Mouse (Mus musculus): ENCODE measurements around the gene Dhx58. TPM values are rescaled to one million over a fixed set of nuclear protein-coding genes. Genes with fewer than 3 reads are reported as not detected.

The Dhx58 gene
- polyA plus RNA-seq, 1 experiment from 2014 or later = 2.1 TPM

DNA sequence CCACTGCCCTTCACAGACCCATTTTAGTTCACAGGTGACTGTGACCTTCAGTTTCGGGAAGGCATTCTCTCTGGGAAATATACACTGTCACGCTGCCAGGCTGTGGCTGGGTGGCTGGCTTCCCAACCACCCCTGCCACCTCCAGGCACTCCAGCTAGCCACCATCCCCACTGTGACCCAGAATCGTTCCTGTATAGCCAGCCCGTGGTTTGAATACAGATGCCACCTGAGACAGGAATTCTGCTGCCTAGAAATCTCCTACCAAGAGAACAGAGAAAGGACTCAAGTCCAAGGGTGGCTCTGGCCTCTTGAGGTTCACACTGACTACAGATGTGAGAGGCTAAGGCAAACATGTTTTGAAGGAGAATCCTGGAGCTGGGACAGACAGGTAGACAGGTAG, 14.8 kb upstream of the Dhx58 start:
- no peak for DNase-seq
- Histone ChIP-seq H3K36me3 (ENCODE audit: control insufficient read depth, insufficient read depth, low read length) (peaks cover 43% of the 10 kb centered on the region), H3K4me1 (ENCODE audit: control insufficient read depth, insufficient read depth, low read length) (peaks cover 6% of the 10 kb centered on the region), H3K27ac (replicated peaks; ENCODE audit: low read depth, low read length) (no peak overlapping the region), H3K4me3 (replicated peaks; ENCODE audit: low read depth, low read length) (no peak overlapping the region), H3K9ac (replicated peaks; ENCODE audit: low read length) (no peak overlapping the region), H3K4me2 (ENCODE audit: low read length) (no peak overlapping the region), H3K9me3 (ENCODE audit: control insufficient read depth, low read length) (no peaks in the 10 kb centered on the region), H3K27me3 (ENCODE audit: control insufficient read depth, insufficient read depth, low read length) (no peaks in the 10 kb centered on the region)
- 86% methylated on average over 4 of the region's 4 CpGs for WGBS
- no peak for ATAC-seq (ENCODE audit: low FRiP score, low TSS enrichment)

DNA sequence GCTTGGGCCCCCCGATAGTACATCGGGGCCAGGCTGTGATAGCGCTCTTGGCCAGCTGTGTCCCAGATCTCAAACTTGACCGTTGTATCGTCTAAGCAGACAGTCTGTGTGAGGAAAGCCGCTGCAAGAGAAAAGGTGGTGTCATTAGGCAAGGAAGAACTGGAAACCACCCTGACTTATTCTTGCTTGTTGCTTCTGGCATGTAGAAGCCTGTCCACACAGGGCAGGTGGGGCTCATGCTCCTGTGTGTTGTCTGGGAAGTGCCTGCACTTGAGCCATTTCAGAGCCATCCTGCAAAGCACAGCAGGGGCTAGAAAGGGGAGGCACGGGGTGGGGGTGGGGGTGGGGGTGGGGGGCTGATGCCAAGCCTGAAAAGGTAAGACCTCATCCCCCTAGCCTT, 14.4 kb upstream of the Dhx58 start:
- Histone ChIP-seq H3K4me2 (ENCODE audit: low read length) (no peak overlapping the region), H3K4me3 (replicated peaks; ENCODE audit: low read depth, low read length) (no peak overlapping the region), H3K9ac (replicated peaks; ENCODE audit: low read length) (no peak overlapping the region), H3K9me3 (ENCODE audit: control insufficient read depth, low read length) (no peaks in the 10 kb centered on the region), H3K36me3 (ENCODE audit: control insufficient read depth, insufficient read depth, low read length) (peaks cover 43% of the 10 kb centered on the region), H3K27me3 (ENCODE audit: control insufficient read depth, insufficient read depth, low read length) (no peaks in the 10 kb centered on the region), H3K4me1 (ENCODE audit: control insufficient read depth, insufficient read depth, low read length) (peaks cover 9% of the 10 kb centered on the region), H3K27ac (replicated peaks; ENCODE audit: low read depth, low read length) (no peak overlapping the region)
- WGBS = 94% methylated on average over 7 of the region's 7 CpGs
- DNase-seq = no peak
- no peak for ATAC-seq (ENCODE audit: low FRiP score, low TSS enrichment)

DNA sequence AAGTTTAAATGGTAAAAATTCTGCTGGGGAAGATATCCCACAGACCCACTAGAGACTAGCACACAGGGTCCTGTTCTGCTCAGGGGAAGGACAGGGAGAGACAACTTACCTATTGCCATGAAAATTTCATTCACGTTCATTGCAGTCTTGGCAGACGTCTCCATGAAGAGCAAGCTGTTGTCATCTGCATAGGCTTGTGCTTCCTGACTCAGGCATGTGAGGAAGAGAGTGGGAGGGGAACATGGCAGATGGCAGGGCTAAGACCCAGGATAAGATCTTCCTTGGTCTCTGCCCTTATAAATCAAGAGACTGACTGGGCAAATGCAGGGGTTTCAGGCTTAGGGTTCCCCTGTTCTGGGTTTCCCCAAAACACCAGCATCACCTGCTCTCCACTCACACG, 12.6 kb upstream of the Dhx58 start:
- H3K4me3 ChIP-seq (replicated peaks; ENCODE audit: low read depth, low read length) = no peak overlapping the region
- peaks cover 43% of the 10 kb centered on the region for H3K36me3 ChIP-seq (ENCODE audit: control insufficient read depth, insufficient read depth, low read length)
- no peak overlapping the region for H3K9ac ChIP-seq (replicated peaks; ENCODE audit: low read length)

DNA sequence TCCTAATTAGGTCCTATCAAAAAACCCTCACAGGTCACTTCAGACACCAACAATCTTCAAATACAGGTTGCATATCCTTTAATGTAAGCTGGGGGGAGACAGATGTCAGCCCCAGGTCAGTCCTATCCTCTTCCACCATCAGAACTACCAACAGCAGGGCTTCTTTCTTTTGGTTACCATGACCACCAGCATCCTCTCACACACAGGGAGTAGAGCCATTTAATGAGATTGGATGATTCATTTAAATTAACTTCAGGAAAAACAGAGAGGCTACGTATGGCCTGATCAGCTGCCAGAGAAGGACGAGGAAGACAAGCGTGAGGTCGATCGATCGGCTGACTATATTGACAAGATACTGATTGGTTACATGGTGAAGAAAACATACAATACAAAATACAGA, 10.9 kb upstream of the Dhx58 start:
- Histone ChIP-seq H3K4me1 (ENCODE audit: control insufficient read depth, insufficient read depth, low read length) (peaks cover 18% of the 10 kb centered on the region), H3K4me3 (replicated peaks; ENCODE audit: low read depth, low read length) (no peak overlapping the region), H3K36me3 (ENCODE audit: control insufficient read depth, insufficient read depth, low read length) (peaks cover 47% of the 10 kb centered on the region), H3K27ac (replicated peaks; ENCODE audit: low read depth, low read length) (no peak overlapping the region), H3K9me3 (ENCODE audit: control insufficient read depth, low read length) (no peaks in the 10 kb centered on the region), H3K9ac (replicated peaks; ENCODE audit: low read length) (no peak overlapping the region), H3K27me3 (ENCODE audit: control insufficient read depth, insufficient read depth, low read length) (no peaks in the 10 kb centered on the region), H3K4me2 (ENCODE audit: low read length) (no peak overlapping the region)
- WGBS = 77% methylated on average over 6 of the region's 6 CpGs
- ATAC-seq (ENCODE audit: low FRiP score, low TSS enrichment) = no peak
- no peak for DNase-seq

More for the DNA sequence above, 12.6 kb upstream of the Dhx58 start:
- Histone ChIP-seq H3K27ac (replicated peaks; ENCODE audit: low read depth, low read length) (no peak overlapping the region), H3K4me1 (ENCODE audit: control insufficient read depth, insufficient read depth, low read length) (peaks cover 11% of the 10 kb centered on the region), H3K9me3 (ENCODE audit: control insufficient read depth, low read length) (no peaks in the 10 kb centered on the region), H3K4me2 (ENCODE audit: low read length) (no peak overlapping the region), H3K27me3 (ENCODE audit: control insufficient read depth, insufficient read depth, low read length) (no peaks in the 10 kb centered on the region)
- WGBS = 91% methylated on average over 3 of the region's 3 CpGs
- DNase-seq (no peak), ATAC-seq (ENCODE audit: low FRiP score, low TSS enrichment) (no peak)

DNA sequence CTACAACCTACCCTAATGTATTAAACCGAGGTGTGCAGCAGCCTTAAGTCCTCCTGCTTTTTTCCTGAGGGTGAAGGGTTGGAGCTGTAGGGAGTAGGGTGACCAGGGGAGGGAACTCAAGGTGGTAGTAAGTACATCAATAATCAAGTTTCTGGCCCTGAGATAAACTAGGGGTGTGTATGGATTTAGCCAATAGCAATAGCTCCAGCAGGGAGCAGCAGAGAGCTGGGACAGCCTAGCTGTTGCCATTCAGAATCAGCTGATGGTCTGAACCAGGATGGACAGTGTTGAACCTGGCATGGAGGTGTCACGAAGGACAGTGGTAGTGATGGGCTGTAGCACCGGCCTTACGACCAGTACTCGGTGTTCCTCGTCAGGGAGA, 10.5 kb upstream of the Dhx58 start:
- H3K9ac ChIP-seq (replicated peaks; ENCODE audit: low read length) = no peak overlapping the region
- 46% methylated on average over 6 of the region's 6 CpGs for WGBS
- H3K4me3 ChIP-seq (replicated peaks; ENCODE audit: low read depth, low read length) = no peak overlapping the region
- peaks cover 43% of the 10 kb centered on the region for H3K36me3 ChIP-seq (ENCODE audit: control insufficient read depth, insufficient read depth, low read length)
- H3K27ac ChIP-seq (replicated peaks; ENCODE audit: low read depth, low read length) = no peak overlapping the region
- H3K27me3 ChIP-seq (ENCODE audit: control insufficient read depth, insufficient read depth, low read length) = no peaks in the 10 kb centered on the region
- H3K4me2 ChIP-seq (ENCODE audit: low read length) = no peak overlapping the region
- DNase-seq (peak; percentile 90), ATAC-seq (ENCODE audit: low FRiP score, low TSS enrichment) (no peak)
- H3K9me3 ChIP-seq (ENCODE audit: control insufficient read depth, low read length) = no peaks in the 10 kb centered on the region
- H3K4me1 ChIP-seq (ENCODE audit: control insufficient read depth, insufficient read depth, low read length) = peaks cover 18% of the 10 kb centered on the region

DNA sequence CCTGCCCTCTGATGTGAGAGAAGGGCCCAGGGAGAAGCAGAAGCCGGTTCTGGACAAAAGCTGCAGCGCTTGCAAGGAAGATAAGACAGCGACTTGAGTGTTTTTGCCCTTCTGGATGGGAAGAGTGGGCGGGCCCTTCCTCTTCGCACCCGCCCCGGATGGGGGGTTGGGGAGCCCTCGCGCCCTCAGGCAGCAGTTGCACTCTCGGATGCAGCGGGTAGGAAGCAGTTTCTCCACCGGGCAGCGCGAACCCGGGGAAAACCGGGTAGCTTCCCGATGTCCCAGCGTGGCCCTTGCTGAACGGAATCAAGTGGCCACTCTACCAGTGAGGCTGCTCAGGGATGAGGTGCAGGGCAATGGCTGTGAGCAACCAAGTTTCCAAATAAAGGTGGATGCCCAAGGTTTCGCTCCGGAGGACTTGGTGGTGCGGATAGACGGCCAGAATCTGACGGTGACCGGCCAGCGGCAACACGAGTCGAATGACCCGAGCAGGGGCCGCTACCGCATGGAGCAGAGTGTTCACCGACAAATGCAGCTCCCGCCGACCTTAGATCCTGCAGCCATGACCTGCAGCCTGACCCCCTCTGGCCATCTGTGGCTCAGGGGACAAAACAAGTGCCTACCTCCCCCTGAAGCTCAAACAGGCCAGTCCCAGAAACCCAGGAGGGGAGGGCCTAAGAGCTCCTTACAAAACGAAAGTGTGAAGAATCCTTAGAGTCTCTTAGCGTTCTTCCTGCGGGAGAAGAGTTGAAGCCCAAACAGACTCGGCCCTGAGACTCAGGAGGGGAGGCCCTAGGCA, 9.9 kb upstream of the Dhx58 start, which contains the start of gene Hspb9:
Hspb9 (plus strand) TSS at position 116 of the 799 bp plus-strand sequence.
- H3K4me2 ChIP-seq (ENCODE audit: low read length) = peak within 1 kb of the TSS; percentile 64
- H3K9me3 ChIP-seq (ENCODE audit: control insufficient read depth, low read length) = no peaks in the 10 kb centered on the region
- DNase-seq (peak; percentile 53), ATAC-seq (ENCODE audit: low FRiP score, low TSS enrichment) (no peak)
- no peak within 1 kb of the TSS; the same call in 1 of the 2 replicates for H3K9ac ChIP-seq (replicated peaks; ENCODE audit: low read length)
- H3K4me3 ChIP-seq (replicated peaks; ENCODE audit: low read depth, low read length) = no peak within 1 kb of the TSS
- H3K36me3 ChIP-seq (ENCODE audit: control insufficient read depth, insufficient read depth, low read length) = peaks cover 45% of the 10 kb centered on the region
- H3K4me1 ChIP-seq (ENCODE audit: control insufficient read depth, insufficient read depth, low read length) = peaks cover 18% of the 10 kb centered on the region
- no peaks in the 10 kb centered on the region for H3K27me3 ChIP-seq (ENCODE audit: control insufficient read depth, insufficient read depth, low read length)
- H3K27ac ChIP-seq (replicated peaks; ENCODE audit: low read depth, low read length) = no peak within 1 kb of the TSS
- WGBS = 8% methylated on average over 38 of the region's 38 CpGs

DNA sequence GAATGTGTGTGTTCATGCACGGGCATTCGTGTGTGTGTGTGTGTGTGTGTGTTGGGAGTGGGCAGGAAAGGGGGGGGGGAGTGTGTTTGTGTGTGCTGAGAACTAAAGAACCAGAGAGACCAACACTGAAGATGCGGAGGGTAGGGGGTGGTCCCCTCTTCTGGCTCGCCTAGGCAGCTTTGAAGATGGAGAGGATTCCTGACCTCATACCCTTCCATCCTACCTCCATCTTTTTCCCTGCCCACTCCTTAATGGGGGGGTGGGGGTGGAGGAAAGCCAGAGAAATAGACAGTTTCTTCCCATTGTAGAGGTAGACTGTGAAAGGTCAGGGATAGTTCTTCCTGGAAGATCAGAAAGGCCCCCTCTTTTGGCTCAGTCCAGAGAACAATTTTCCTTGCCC, 9.1 kb upstream of the Dhx58 start:
- Histone ChIP-seq H3K9ac (replicated peaks; ENCODE audit: low read length) (no peak overlapping the region), H3K4me3 (replicated peaks; ENCODE audit: low read depth, low read length) (no peak overlapping the region), H3K4me2 (ENCODE audit: low read length) (no peak overlapping the region), H3K36me3 (ENCODE audit: control insufficient read depth, insufficient read depth, low read length) (peaks cover 48% of the 10 kb centered on the region), H3K9me3 (ENCODE audit: control insufficient read depth, low read length) (no peaks in the 10 kb centered on the region), H3K27ac (replicated peaks; ENCODE audit: low read depth, low read length) (no peak overlapping the region), H3K4me1 (ENCODE audit: control insufficient read depth, insufficient read depth, low read length) (peaks cover 18% of the 10 kb centered on the region), H3K27me3 (ENCODE audit: control insufficient read depth, insufficient read depth, low read length) (no peaks in the 10 kb centered on the region)
- WGBS = 60% methylated on average over 4 of the region's 4 CpGs
- ATAC-seq (ENCODE audit: low FRiP score, low TSS enrichment) = no peak
- DNase-seq = no peak

DNA sequence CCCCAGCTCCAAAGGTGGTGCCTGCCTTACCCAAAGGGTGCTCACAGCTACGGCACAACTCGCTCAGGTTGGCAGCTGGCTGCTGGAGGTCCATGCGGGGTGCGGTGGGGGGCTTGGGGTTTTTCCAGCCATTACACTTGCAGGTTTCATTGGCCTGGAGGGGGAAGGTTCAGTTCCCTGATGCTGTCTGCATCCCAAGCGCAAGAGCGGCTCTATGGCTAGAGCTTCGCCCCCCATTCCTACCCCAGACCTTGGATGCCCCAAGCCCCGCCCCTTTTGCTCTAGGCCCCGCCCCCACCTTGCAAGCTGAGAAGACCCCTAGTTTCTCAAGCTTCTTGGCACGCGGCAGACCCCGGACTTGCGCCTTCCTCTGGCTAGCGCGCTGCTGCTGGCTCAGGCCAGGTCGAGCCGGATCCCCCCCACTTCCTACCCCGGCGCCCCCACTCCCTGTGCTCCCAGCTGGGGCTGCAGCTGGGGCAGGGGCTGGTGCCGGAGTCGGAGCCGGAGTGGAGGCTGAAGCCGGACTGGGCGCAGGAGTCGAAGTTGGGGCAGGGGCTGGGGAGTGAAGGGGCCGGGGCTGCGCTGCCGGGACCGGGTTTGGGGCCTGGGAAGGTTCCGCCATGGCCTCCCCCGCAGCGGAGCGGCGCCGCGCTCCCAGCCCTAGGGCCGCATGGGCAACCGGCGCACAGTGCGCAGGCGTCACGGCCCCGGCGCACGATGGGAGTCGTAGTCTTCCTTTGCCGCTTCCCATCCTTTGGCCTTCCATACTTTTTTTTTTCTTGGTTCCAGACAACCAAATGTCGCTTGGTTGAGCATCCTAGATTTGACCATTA, 7.9 kb upstream of the Dhx58 start, which contains the start of gene Kat2a:
Kat2a (minus strand) TSS at position 683 of the 833 bp plus-strand sequence.
- H3K27me3 ChIP-seq (ENCODE audit: control insufficient read depth, insufficient read depth, low read length) = no peaks in the 10 kb centered on the region
- WGBS = 2% methylated on average over 48 of the region's 48 CpGs
- ATAC-seq (ENCODE audit: low FRiP score, low TSS enrichment) (peak; percentile 93), DNase-seq (peak; percentile 95)
- H3K27ac ChIP-seq (replicated peaks; ENCODE audit: low read depth, low read length) = peak within 1 kb of the TSS; percentile 75
- H3K9me3 ChIP-seq (ENCODE audit: control insufficient read depth, low read length) = no peaks in the 10 kb centered on the region
- H3K4me3 ChIP-seq (replicated peaks; ENCODE audit: low read depth, low read length) = peak within 1 kb of the TSS; percentile 99
- peaks cover 18% of the 10 kb centered on the region for H3K4me1 ChIP-seq (ENCODE audit: control insufficient read depth, insufficient read depth, low read length)
- H3K36me3 ChIP-seq (ENCODE audit: control insufficient read depth, insufficient read depth, low read length) = peaks cover 48% of the 10 kb centered on the region
- peak within 1 kb of the TSS; percentile 87 for H3K9ac ChIP-seq (replicated peaks; ENCODE audit: low read length)
- peak within 1 kb of the TSS; percentile 64 for H3K4me2 ChIP-seq (ENCODE audit: low read length)
